Mouse (Mus musculus): Measurements from ENCODE around the gene Krtap4-2. TPM values are rescaled to one million over a fixed set of nuclear protein-coding genes. Genes with fewer than 3 reads are reported as not detected.
"Not testable (repeated sequence)": the region's sequence is repeated elsewhere in the genome, so short reads cannot be mapped to it uniquely, and the experiment has no call there.

The Krtap4-2 gene
- polyA plus RNA-seq, 1 experiment = not detected

- Histone ChIP-seq H3K79me2 (ENCODE audit: control insufficient read depth, insufficient read depth) (no peaks in the 10 kb centered on the region), H3K36me3 (ENCODE audit: control insufficient read depth, insufficient read depth) (no peaks in the 10 kb centered on the region), H3K27me3 (ENCODE audit: control insufficient read depth, insufficient read depth, insufficient read length) (no peaks in the 10 kb centered on the region), H3ac (ENCODE audit: control insufficient read depth, insufficient read length, low read depth) (no peak overlapping the region), H3K4me3 (ENCODE audit: insufficient read depth, poor library complexity, severe bottlenecking) (no peak overlapping the region), H3K79me3 (ENCODE audit: low read depth) (no peaks in the 10 kb centered on the region)
- TF ChIP-seq MAX (IDR thresholded peaks at IDR 0.05) (no peak), MYOD1 (IDR thresholded peaks at IDR 0.05; ENCODE audit: control insufficient read depth, insufficient read length, low read depth) (no peak), USF1 (IDR thresholded peaks at IDR 0.05; ENCODE audit: low read depth) (no peak), FOSL1 (IDR thresholded peaks at IDR 0.05; ENCODE audit: insufficient read depth, low read length, poor library complexity, severe bottlenecking) (no peak), CTCF (IDR thresholded peaks at IDR 0.05; ENCODE audit: control insufficient read depth, insufficient read depth, insufficient read length) (no peak), MYOG (IDR thresholded peaks at IDR 0.05; ENCODE audit: control insufficient read depth, extremely low read depth, insufficient read length) (no peak), CEBPB (IDR thresholded peaks at IDR 0.05; ENCODE audit: low read depth) (no peak)
These were observed 25.8 kb downstream of the Krtap4-2 start for GRCm38 (mm10) chr11:99609126-99609525.

GRCm38 (mm10) chr11:99603208-99603607 lies 31.7 kb downstream of the Krtap4-2 start, which contains the start of gene Gm11938:
Gm11938 (minus strand) TSS chr11:99603308.
- H3K4me3 ChIP-seq (ENCODE audit: insufficient read depth, poor library complexity, severe bottlenecking); H3K27me3 ChIP-seq (ENCODE audit: control insufficient read depth, insufficient read depth, insufficient read length); H3ac ChIP-seq (ENCODE audit: control insufficient read depth, insufficient read length, low read depth); H3K79me2 ChIP-seq (ENCODE audit: control insufficient read depth, insufficient read depth); H3K79me3 ChIP-seq (ENCODE audit: low read depth); H3K36me3 ChIP-seq (ENCODE audit: control insufficient read depth, insufficient read depth): not testable (repeated sequence)

GRCm38 (mm10) chr11:99597742-99598141 lies 37.1 kb downstream of the Krtap4-2 start, which contains the start of gene Krtap9-3:
Krtap9-3 (minus strand) TSS chr11:99598105.
- TF ChIP-seq MYOD1 (IDR thresholded peaks at IDR 0.05; ENCODE audit: control insufficient read depth, insufficient read length, low read depth) = peak; percentile 88
- not testable (repeated sequence) for H3K36me3 ChIP-seq (ENCODE audit: control insufficient read depth, insufficient read depth); H3K79me2 ChIP-seq (ENCODE audit: control insufficient read depth, insufficient read depth); H3ac ChIP-seq (ENCODE audit: control insufficient read depth, insufficient read length, low read depth); H3K4me3 ChIP-seq (ENCODE audit: insufficient read depth, poor library complexity, severe bottlenecking); H3K27me3 ChIP-seq (ENCODE audit: control insufficient read depth, insufficient read depth, insufficient read length); H3K79me3 ChIP-seq (ENCODE audit: low read depth)

GRCm38 (mm10) chr11:99590981-99591380 lies 43.9 kb downstream of the Krtap4-2 start, which contains the start of gene Krtap1-3:
Krtap1-3 (minus strand) TSS chr11:99591339.
- H3ac ChIP-seq (ENCODE audit: control insufficient read depth, insufficient read length, low read depth) = no peak within 1 kb of the TSS
- TF ChIP-seq MYOD1 (IDR thresholded peaks at IDR 0.05; ENCODE audit: control insufficient read depth, insufficient read length, low read depth) (peak; percentile 96), MYOG (IDR thresholded peaks at IDR 0.05; ENCODE audit: control insufficient read depth, extremely low read depth, insufficient read length) (no peak)
- no peaks in the 10 kb centered on the region for H3K27me3 ChIP-seq (ENCODE audit: control insufficient read depth, insufficient read depth, insufficient read length)
- H3K4me3 ChIP-seq (ENCODE audit: insufficient read depth, poor library complexity, severe bottlenecking) = no peak within 1 kb of the TSS
- no peaks in the 10 kb centered on the region for H3K79me3 ChIP-seq (ENCODE audit: low read depth)
- no peaks in the 10 kb centered on the region for H3K79me2 ChIP-seq (ENCODE audit: control insufficient read depth, insufficient read depth)
- no peaks in the 10 kb centered on the region for H3K36me3 ChIP-seq (ENCODE audit: control insufficient read depth, insufficient read depth)

- no peaks in the 10 kb centered on the region for H3K79me3 ChIP-seq (ENCODE audit: low read depth)
- TF ChIP-seq CEBPB (IDR thresholded peaks at IDR 0.05; ENCODE audit: low read depth) (no peak), CTCF (IDR thresholded peaks at IDR 0.05; ENCODE audit: control insufficient read depth, insufficient read depth, insufficient read length) (no peak), FOSL1 (IDR thresholded peaks at IDR 0.05; ENCODE audit: insufficient read depth, low read length, poor library complexity, severe bottlenecking) (no peak), MAX (IDR thresholded peaks at IDR 0.05) (no peak), MYOG (IDR thresholded peaks at IDR 0.05; ENCODE audit: control insufficient read depth, extremely low read depth, insufficient read length) (no peak), MYOD1 (IDR thresholded peaks at IDR 0.05; ENCODE audit: control insufficient read depth, insufficient read length, low read depth) (no peak), USF1 (IDR thresholded peaks at IDR 0.05; ENCODE audit: low read depth) (no peak)
- H3K79me2 ChIP-seq (ENCODE audit: control insufficient read depth, insufficient read depth) = no peaks in the 10 kb centered on the region
- H3ac ChIP-seq (ENCODE audit: control insufficient read depth, insufficient read length, low read depth) = no peak overlapping the region
- H3K36me3 ChIP-seq (ENCODE audit: control insufficient read depth, insufficient read depth) = no peaks in the 10 kb centered on the region
- H3K4me3 ChIP-seq (ENCODE audit: insufficient read depth, poor library complexity, severe bottlenecking) = no peak overlapping the region
- H3K27me3 ChIP-seq (ENCODE audit: control insufficient read depth, insufficient read depth, insufficient read length) = no peaks in the 10 kb centered on the region
These were observed 49.8 kb downstream of the Krtap4-2 start for GRCm38 (mm10) chr11:99585096-99585495.

Other genes starting within 250 kb of the Krtap4-2 start
- 3.7 TPM for gene Krt10, start 245.7 kb downstream of the Krtap4-2 start, polyA plus RNA-seq (2012; fragmentation: generic; extraction: Trizol)
- gene Krt12, start 212.8 kb downstream of the Krtap4-2 start, polyA plus RNA-seq (2012; fragmentation: generic; extraction: Trizol) = not detected
- gene Krt20, start 196.9 kb downstream of the Krtap4-2 start, polyA plus RNA-seq (2012; fragmentation: generic; extraction: Trizol) = not detected
- gene Krt23, start 141.9 kb downstream of the Krtap4-2 start, polyA plus RNA-seq (2012; fragmentation: generic; extraction: Trizol) = not detected
- gene Krt39, start 113.7 kb downstream of the Krtap4-2 start, polyA plus RNA-seq (2012; fragmentation: generic; extraction: Trizol) = not detected
- not detected for gene Krt40, start 91.9 kb downstream of the Krtap4-2 start, polyA plus RNA-seq (2012; fragmentation: generic; extraction: Trizol)
- not detected for gene Krtap3-3, start 84.2 kb downstream of the Krtap4-2 start, polyA plus RNA-seq (2012; fragmentation: generic; extraction: Trizol)
- not detected for gene Krtap3-2, start 78.2 kb downstream of the Krtap4-2 start, polyA plus RNA-seq (2012; fragmentation: generic; extraction: Trizol)
- not detected for gene Gm11939, start 75.6 kb downstream of the Krtap4-2 start, polyA plus RNA-seq (2012; fragmentation: generic; extraction: Trizol)
- not detected for gene Krtap3-1, start 68.5 kb downstream of the Krtap4-2 start, polyA plus RNA-seq (2012; fragmentation: generic; extraction: Trizol)
- gene Krtap1-5, start 54.1 kb downstream of the Krtap4-2 start, polyA plus RNA-seq (2012; fragmentation: generic; extraction: Trizol) = 0.04 TPM
- not detected for gene Krtap1-4, start 51.4 kb downstream of the Krtap4-2 start, polyA plus RNA-seq (2012; fragmentation: generic; extraction: Trizol)
- gene Krtap1-3, start 43.7 kb downstream of the Krtap4-2 start, polyA plus RNA-seq (2012; fragmentation: generic; extraction: Trizol) = not detected
- not detected for gene Krtap9-3, start 37.0 kb downstream of the Krtap4-2 start, polyA plus RNA-seq (2012; fragmentation: generic; extraction: Trizol)
- gene Gm11938, start 31.8 kb downstream of the Krtap4-2 start, polyA plus RNA-seq (2012; fragmentation: generic; extraction: Trizol) = not detected
- gene Gm11937, start 24.9 kb downstream of the Krtap4-2 start, polyA plus RNA-seq (2012; fragmentation: generic; extraction: Trizol) = not detected
- not detected for gene Krtap2-4, start 20.2 kb downstream of the Krtap4-2 start, polyA plus RNA-seq (2012; fragmentation: generic; extraction: Trizol)
- not detected for gene Gm11562, start 14.6 kb downstream of the Krtap4-2 start, polyA plus RNA-seq (2012; fragmentation: generic; extraction: Trizol)
- not detected for gene Krtap4-1, start 6.8 kb downstream of the Krtap4-2 start, polyA plus RNA-seq (2012; fragmentation: generic; extraction: Trizol)
- not detected for gene Krtap4-7, start 9.0 kb upstream of the Krtap4-2 start, polyA plus RNA-seq (2012; fragmentation: generic; extraction: Trizol)
- gene Gm11555, start 15.2 kb upstream of the Krtap4-2 start, polyA plus RNA-seq (2012; fragmentation: generic; extraction: Trizol) = not detected
- gene Gm11563, start 23.9 kb upstream of the Krtap4-2 start, polyA plus RNA-seq (2012; fragmentation: generic; extraction: Trizol) = not detected
- gene Krtap4-6, start 30.9 kb upstream of the Krtap4-2 start, polyA plus RNA-seq (2012; fragmentation: generic; extraction: Trizol) = not detected
- not detected for gene Gm14190, start 55.7 kb upstream of the Krtap4-2 start, polyA plus RNA-seq (2012; fragmentation: generic; extraction: Trizol)
- not detected for gene Gm14180, start 99.2 kb upstream of the Krtap4-2 start, polyA plus RNA-seq (2012; fragmentation: generic; extraction: Trizol)
- gene Gm11595, start 137.8 kb upstream of the Krtap4-2 start, polyA plus RNA-seq (2012; fragmentation: generic; extraction: Trizol) = not detected
- gene Krtap4-8, start 145.6 kb upstream of the Krtap4-2 start, polyA plus RNA-seq (2012; fragmentation: generic; extraction: Trizol) = not detected
- gene Krtap4-9, start 150.1 kb upstream of the Krtap4-2 start, polyA plus RNA-seq (2012; fragmentation: generic; extraction: Trizol) = not detected
- not detected for gene Gm11596, start 158.4 kb upstream of the Krtap4-2 start, polyA plus RNA-seq (2012; fragmentation: generic; extraction: Trizol)
- not detected for gene Gm11569, start 163.8 kb upstream of the Krtap4-2 start, polyA plus RNA-seq (2012; fragmentation: generic; extraction: Trizol)
- gene Gm11554, start 169.4 kb upstream of the Krtap4-2 start, polyA plus RNA-seq (2012; fragmentation: generic; extraction: Trizol) = not detected
- gene Krtap4-13, start 174.8 kb upstream of the Krtap4-2 start, polyA plus RNA-seq (2012; fragmentation: generic; extraction: Trizol) = not detected
- gene Gm11564, start 180.6 kb upstream of the Krtap4-2 start, polyA plus RNA-seq (2012; fragmentation: generic; extraction: Trizol) = not detected
- not detected for gene 2300003K06Rik, start 203.0 kb upstream of the Krtap4-2 start, polyA plus RNA-seq (2012; fragmentation: generic; extraction: Trizol)
- not detected for gene Krtap4-16, start 216.5 kb upstream of the Krtap4-2 start, polyA plus RNA-seq (2012; fragmentation: generic; extraction: Trizol)
- gene Gm11568, start 222.8 kb upstream of the Krtap4-2 start, polyA plus RNA-seq (2012; fragmentation: generic; extraction: Trizol) = not detected
- not detected for gene Gm11559, start 229.4 kb upstream of the Krtap4-2 start, polyA plus RNA-seq (2012; fragmentation: generic; extraction: Trizol)
- not detected for gene Krtap9-1, start 238.3 kb upstream of the Krtap4-2 start, polyA plus RNA-seq (2012; fragmentation: generic; extraction: Trizol)
- not detected for gene Gm11567, start 244.1 kb upstream of the Krtap4-2 start, polyA plus RNA-seq (2012; fragmentation: generic; extraction: Trizol)